Mouse (Mus musculus): ENCODE results near the gene Lmo7.

The Lmo7 gene

GRCm38 (mm10) chr14:101946711-101947516 is 217.2 kb downstream of the Lmo7 start:
- no peak for DNase-seq (ENCODE audit: low spot score)

GRCm38 (mm10) chr14:101949114-101949513 is 219.4 kb downstream of the Lmo7 start:
- no peak for DNase-seq (ENCODE audit: low spot score)

DNA sequence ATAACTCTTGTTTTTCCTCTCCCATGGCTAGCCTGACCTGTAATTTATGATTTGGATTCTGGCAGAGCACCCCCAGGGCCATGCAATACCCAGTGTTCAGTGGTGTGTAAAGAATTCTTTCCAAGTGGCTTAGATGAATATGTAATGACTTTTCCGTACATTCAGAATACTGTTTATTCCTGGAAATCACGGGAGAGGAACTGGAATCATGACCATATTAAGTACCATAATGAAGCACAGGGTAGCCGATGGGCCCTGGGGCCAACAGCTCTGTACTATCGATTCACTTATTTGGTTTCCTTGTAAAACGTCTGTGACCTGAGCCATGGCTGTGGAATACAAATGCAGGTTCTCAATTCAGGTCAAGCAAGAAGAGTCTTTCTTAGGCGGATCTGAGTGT is 221.3 kb downstream of the Lmo7 start:
- DNase-seq (ENCODE audit: low spot score): no peak

DNA sequence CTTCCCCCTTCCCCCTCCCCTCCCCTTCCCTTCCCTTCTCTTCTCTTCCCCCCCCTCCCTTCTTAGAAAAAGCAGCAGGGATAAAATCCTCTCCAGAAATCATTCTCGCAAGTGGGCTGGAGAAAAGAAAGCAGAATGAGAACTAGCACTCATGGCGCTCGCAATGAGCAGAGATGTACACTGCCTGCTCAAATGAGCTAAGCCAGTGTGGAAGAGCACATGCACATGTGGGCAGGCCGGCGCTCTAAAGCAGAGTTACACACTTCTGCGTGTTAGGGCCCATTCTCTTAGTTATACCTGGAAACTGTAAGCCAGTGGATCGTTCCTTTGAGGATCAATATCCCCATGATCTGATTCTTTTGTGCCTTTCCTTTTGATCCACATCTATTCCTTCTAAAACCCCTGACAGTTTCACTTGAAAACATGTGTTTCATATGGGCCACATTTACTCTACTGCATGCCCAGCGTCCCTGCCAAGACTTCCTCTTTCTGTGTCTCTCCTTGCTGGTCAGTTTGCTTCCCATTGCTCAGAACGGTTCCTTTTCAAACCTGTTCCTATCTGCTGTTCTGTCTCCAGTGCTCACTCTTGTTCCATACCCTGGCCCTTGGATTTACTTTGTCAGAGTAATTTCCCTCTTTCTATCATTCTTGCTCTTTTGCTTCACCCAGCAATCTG is 224.2 kb downstream of the Lmo7 start:
- DNase-seq (ENCODE audit: low spot score): no peak

DNA sequence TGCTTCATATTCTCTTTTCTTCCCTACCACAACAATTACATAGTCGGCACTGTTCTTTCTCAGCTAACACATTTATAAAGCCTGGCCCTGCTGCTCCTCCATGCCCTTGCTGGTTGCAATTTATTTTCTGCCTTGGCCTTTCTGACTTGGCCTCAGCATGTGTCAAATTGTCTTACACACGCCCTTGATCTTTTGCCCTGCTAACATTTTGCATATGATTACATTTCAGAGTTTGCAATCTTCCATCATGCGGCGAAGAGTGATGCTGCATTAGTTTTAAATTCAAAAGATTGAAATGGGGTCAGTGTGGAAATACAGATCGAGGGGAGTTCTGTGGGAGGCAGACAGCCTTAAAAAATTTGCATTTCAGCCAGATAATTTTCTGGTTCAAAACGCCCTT is 234.6 kb downstream of the Lmo7 start:
- no peak for DNase-seq (ENCODE audit: low spot score)

DNA sequence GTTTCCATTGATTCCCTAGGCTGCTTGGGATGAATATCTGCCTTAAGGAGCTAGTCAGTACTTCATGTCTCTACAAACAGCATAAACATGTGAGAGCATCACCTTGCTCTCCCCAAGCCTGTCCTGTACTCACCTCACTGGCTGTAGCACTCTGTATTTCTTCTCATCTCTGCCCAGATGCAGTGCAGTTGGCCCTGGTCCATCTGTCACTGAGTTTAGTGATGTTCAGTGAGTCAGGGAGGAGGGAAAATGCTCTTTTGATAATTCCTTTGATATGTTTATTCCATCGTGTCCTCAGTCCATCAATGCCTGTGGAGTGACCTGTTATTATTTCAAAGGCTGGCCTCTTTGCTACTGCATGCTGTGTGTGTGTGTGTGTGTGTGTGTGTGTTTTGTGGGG is 235.2 kb downstream of the Lmo7 start:
- DNase-seq (ENCODE audit: low spot score): no peak

GRCm38 (mm10) chr14:101972764-101973163 is 243.0 kb downstream of the Lmo7 start:
- DNase-seq (ENCODE audit: low spot score): no peak

DNA sequence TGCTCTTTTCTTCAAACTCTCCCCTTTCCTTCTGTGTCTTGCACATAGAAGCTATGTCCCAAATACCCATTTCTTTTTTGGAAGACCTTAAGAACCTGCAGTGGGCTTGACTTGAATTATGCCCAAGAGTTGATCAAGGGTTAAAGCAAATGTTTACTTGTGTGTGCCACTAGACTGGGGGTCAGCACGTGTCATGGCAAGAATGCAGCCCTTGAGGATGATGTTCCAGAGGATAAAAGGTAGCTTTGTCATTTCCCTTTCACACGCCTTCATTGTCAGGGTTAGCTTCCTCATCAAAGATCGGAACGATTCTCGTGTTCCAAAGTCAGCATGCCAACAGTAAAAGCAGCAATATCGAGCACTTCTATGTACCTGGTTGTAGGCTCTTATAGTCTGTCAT is 243.4 kb downstream of the Lmo7 start:
- DNase-seq (ENCODE audit: low spot score): no peak

- no peak for DNase-seq (ENCODE audit: low spot score)
Measured at GRCm38 (mm10) chr14:101976021-101976685, 246.4 kb downstream of the Lmo7 start.

Measured in urinary bladder, postnatal 10 days (tissue).